ENCODE assay signal across 9 mouse cellular contexts in the genomic region with DNA sequence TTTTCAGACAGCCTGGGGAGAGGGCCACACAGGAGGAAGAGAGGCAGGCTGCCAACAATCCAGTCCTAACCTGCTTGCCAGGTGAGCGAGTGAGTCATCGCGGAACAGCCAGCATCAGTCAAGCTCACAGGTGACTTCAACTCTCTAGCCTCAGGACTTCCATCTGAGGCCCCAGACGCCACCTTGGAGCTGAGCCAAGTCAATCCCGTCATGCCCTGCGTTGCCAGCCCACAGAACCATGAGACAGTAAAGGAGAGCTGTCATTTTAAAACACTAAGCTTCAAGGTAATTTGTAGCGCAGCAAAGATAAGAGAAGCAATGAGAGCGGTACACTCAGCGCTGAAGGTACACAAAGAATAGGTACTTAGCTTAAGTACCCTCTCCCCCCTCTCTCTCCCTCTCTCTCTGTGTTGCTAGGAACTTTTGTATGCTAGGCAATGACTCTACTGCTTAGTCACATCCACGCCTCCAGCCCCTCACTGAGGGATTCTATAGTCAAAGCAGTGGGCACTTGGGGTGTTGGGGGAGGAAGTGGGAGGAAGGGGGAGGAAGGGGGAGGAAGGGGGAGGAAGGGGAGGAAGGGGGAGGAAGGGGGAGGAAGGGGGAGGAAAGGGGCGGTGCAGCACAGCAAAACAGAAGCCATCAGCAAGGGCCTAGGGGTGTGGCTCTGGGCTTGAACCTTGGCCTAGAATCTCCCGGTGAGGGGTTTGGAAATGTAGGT. TPM values are rescaled to one million over a fixed set of nuclear protein-coding genes. Genes with fewer than 3 reads are reported as not detected.
A peak's percentile ranks its signal among the peaks of the same experiment; 100 is the strongest.
DNase-seq lines count a peak whose midpoint lies in the region; ATAC-seq lines count a peak whose summit lies in the region.
"Had no signal": no experiment of that assay in that cellular context is flagged by ENCODE, and none has a peak within 500 bp of the region (broad histone marks: within the 10 kb centered on the region; RNA-seq: fewer than 3 reads in every experiment).

No protein-coding gene starts in this region.

- no peaks in the 10 kb centered on the region for H3K36me3 ChIP-seq in limb, embryonic 13.5 days
- no peaks in the 10 kb centered on the region for H3K36me3 ChIP-seq in limb, embryonic 10.5 days
- H3K36me3 ChIP-seq in embryonic facial prominence, embryonic 13.5 days, result no peaks in the 10 kb centered on the region
- H3K36me3 ChIP-seq: midbrain, embryonic 12.5 days had no signal

- 0 out of 2 replicates have a peak, but pooled peaks have one; percentile 51 for ATAC-seq in limb, embryonic 13.5 days (ENCODE audit: low FRiP score, low read depth)
- peak; percentile 67 for ATAC-seq in activated CD4-positive, CD25-positive, alpha-beta regulatory T cell, adult 4 months
- peak; percentile 83; the same call in 1 of the 2 replicates for ATAC-seq in embryonic facial prominence, embryonic 13.5 days (ENCODE audit: insufficient number of reproducible peaks, insufficient read depth, low FRiP score, low TSS enrichment, low read depth)

- no peak overlapping the region for H3K27ac ChIP-seq in limb, embryonic 13.5 days
- no peak overlapping the region for H3K27ac ChIP-seq in limb, embryonic 10.5 days
- peak overlapping the region; percentile 49 for H3K27ac ChIP-seq in embryonic facial prominence, embryonic 13.5 days
- H3K27ac ChIP-seq: midbrain, embryonic 12.5 days had no signal

- H3K4me3 ChIP-seq in limb, embryonic 13.5 days, result no peak overlapping the region
- H3K4me3 ChIP-seq in limb, embryonic 10.5 days, result no peak overlapping the region
- H3K4me3 ChIP-seq in embryonic facial prominence, embryonic 13.5 days, result no peak overlapping the region
- H3K4me3 ChIP-seq: midbrain, embryonic 12.5 days had no signal

- 0 out of 2 replicates have a peak overlapping the region, but pooled peaks have one; percentile 3 for H3K4me2 ChIP-seq in limb, embryonic 13.5 days (replicated peaks)
- peak overlapping the region; percentile 20; the same call in 1 of the 2 replicates for H3K4me2 ChIP-seq in embryonic facial prominence, embryonic 13.5 days
- H3K4me2 ChIP-seq: midbrain, embryonic 12.5 days had no signal

- H3K27me3 ChIP-seq in limb, embryonic 13.5 days, result no peaks in the 10 kb centered on the region
- H3K27me3 ChIP-seq in limb, embryonic 10.5 days (ENCODE audit: low read depth, poor library complexity, severe bottlenecking), result no peaks in the 10 kb centered on the region
- no peaks in the 10 kb centered on the region for H3K27me3 ChIP-seq in embryonic facial prominence, embryonic 13.5 days
- H3K27me3 ChIP-seq: midbrain, embryonic 12.5 days had no signal

- H3K9me3 ChIP-seq in limb, embryonic 13.5 days, result no peaks in the 10 kb centered on the region
- H3K9me3 ChIP-seq in limb, embryonic 10.5 days (replicated peaks), result no peaks in the 10 kb centered on the region
- no peaks in the 10 kb centered on the region for H3K9me3 ChIP-seq in embryonic facial prominence, embryonic 13.5 days
- H3K9me3 ChIP-seq: midbrain, embryonic 12.5 days had no signal

- DNase-seq in limb, embryonic 10.5 days (ENCODE audit: low spot score), result no peak
- peak; percentile 82 for DNase-seq in kidney, adult 9 months
- DNase-seq in lung, postnatal 36 days, result peak; percentile 93
- DNase-seq in spleen, postnatal 4 days (ENCODE audit: low spot score in 2 of 2), result peak; percentile 87 to 92
- no peak for DNase-seq in adipocyte (ENCODE audit: low spot score)

- WGBS in limb, embryonic 13.5 days, result 64% methylated on average over 12 of the region's 12 CpGs
- 82% methylated on average over 12 of the region's 12 CpGs for WGBS in limb, embryonic 10.5 days
- 59% methylated on average over 12 of the region's 12 CpGs for WGBS in embryonic facial prominence, embryonic 13.5 days

- peaks cover 8% of the 10 kb centered on the region; the same call in 1 of the 2 replicates for H3K4me1 ChIP-seq in limb, embryonic 13.5 days
- no peaks in the 10 kb centered on the region for H3K4me1 ChIP-seq in limb, embryonic 10.5 days
- H3K4me1 ChIP-seq in embryonic facial prominence, embryonic 13.5 days, result no peaks in the 10 kb centered on the region

- no peak overlapping the region for H3K9ac ChIP-seq in limb, embryonic 13.5 days
- no peak overlapping the region for H3K9ac ChIP-seq in embryonic facial prominence, embryonic 13.5 days
- H3K9ac ChIP-seq: midbrain, embryonic 12.5 days had no signal

RNA-seq across cellular contexts. Expression of gene Agfg2, which starts 22.5 kb away (rescaled TPM):
- polyA plus RNA-seq in limb, embryonic 13.5 days (2015; fragmentation: Nextera tagmentation; extraction: Ambion mirVana), result 19.4 and 19.7 TPM in 2 replicates
- 18.6 and 22.9 TPM in 2 replicates for polyA plus RNA-seq in limb, embryonic 10.5 days (2016; fragmentation: Nextera tagmentation; extraction: Ambion mirVana)
- polyA plus RNA-seq in activated CD4-positive, CD25-positive, alpha-beta regulatory T cell, adult 4 months (2017; shearing (Covaris generic)), result 10 to 100 TPM; 15.8 to 20.1 TPM
- 15.8 and 19.2 TPM in 2 replicates for polyA plus RNA-seq in embryonic facial prominence, embryonic 13.5 days (2015; fragmentation: Nextera tagmentation; extraction: Ambion mirVana)

RNA-seq across cellular contexts. Expression of gene Nyap1, which starts 34.3 kb away (rescaled TPM):
- polyA plus RNA-seq in limb, embryonic 13.5 days (2015; fragmentation: Nextera tagmentation; extraction: Ambion mirVana), result 2.9 and 4.0 TPM in 2 replicates
- 1.1 and 2.5 TPM in 2 replicates for polyA plus RNA-seq in limb, embryonic 10.5 days (2016; fragmentation: Nextera tagmentation; extraction: Ambion mirVana)
- polyA plus RNA-seq in activated CD4-positive, CD25-positive, alpha-beta regulatory T cell, adult 4 months (2017; shearing (Covaris generic)), result under 1 TPM in 1 of 2 experiments, not detected in 1; 0.19 TPM
- 3.5 and 4.4 TPM in 2 replicates for polyA plus RNA-seq in embryonic facial prominence, embryonic 13.5 days (2015; fragmentation: Nextera tagmentation; extraction: Ambion mirVana)

RNA-seq across cellular contexts. Expression of gene Tsc22d4, which starts 38.5 kb away (rescaled TPM):
- polyA plus RNA-seq in limb, embryonic 13.5 days (2015; fragmentation: Nextera tagmentation; extraction: Ambion mirVana), result 128 and 134 TPM in 2 replicates
- polyA plus RNA-seq in limb, embryonic 10.5 days (2016; fragmentation: Nextera tagmentation; extraction: Ambion mirVana), result 78.1 and 99.5 TPM in 2 replicates
- polyA plus RNA-seq in activated CD4-positive, CD25-positive, alpha-beta regulatory T cell, adult 4 months (2017; shearing (Covaris generic)), result 10 to 100 TPM; 62.9 to 82.3 TPM
- polyA plus RNA-seq in embryonic facial prominence, embryonic 13.5 days (2015; fragmentation: Nextera tagmentation; extraction: Ambion mirVana), result 129 and 134 TPM in 2 replicates

Comparison
In these comparisons a context has a peak if more than half of its experiments do, and no peak if none do; other contexts are left out.
1. DNase-seq: peak in kidney, adult 9 months (single experiment), lung, postnatal 36 days (single experiment) and spleen, postnatal 4 days (2 of 2); none in limb, embryonic 10.5 days (single experiment) and adipocyte (single experiment).
2. Peak in every context shown above with its lines, with median percentiles within 50 percentile points of each other: ATAC-seq.